Mouse (Mus musculus) liver, embryonic 14.5 days (tissue): ENCODE data around the gene Vps29.

ENCODE experiments used
- CTCF ChIP-seq: IDR thresholded peaks from 2 replicates; pipeline ENCODE4 v1.5.1; 2016; ENCODE audit warnings: antibody characterized with exemption, low read depth, control low read depth
- EP300 ChIP-seq: IDR thresholded peaks from 2 replicates; pipeline ENCODE4 v1.6.1; 2016; ENCODE audit warnings: antibody characterized with exemption, low read depth

DNA sequence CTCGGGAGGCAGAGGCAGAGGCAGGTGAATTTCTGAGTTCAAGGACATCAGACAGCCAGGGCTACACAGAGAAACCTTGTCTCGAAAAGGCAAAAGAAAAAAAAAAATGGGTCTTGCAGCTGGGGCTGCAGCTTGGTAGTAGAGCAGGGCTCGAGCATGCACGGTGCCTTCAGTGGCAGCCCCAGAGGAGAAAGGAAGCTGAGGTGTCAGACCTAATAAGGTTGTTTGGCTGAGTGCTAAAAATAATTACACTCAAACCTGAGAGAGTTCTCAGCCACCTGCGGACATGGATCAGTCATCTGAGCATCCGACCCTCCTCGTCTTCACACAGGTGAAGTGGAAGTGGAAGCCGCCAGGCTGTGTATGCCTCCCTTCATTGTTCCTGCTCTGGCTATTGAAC is 43.5 kb upstream of the Vps29 start:
- TF ChIP-seq EP300 (no peak), CTCF (no peak)
